Mouse (Mus musculus) lung, embryonic 14.5 days (tissue): ENCODE measurements around the gene Atcay. TPM values are rescaled to one million over a fixed set of nuclear protein-coding genes. Genes with fewer than 3 reads are reported as not detected.

Source experiments
- ATAC-seq: fragments of 200-750 bp; cut with Nextera tagmentation; 2 replicates; pipeline ENCODE4 v1.8.0; 2017; ENCODE audit warnings: mild to moderate bottlenecking, moderate TSS enrichment, moderate library complexity; ENCODE audit not compliant: insufficient read depth
- DNase-seq: peaks from one replicate; pipeline ENCODE4 v3.0.0-alpha.2; 2015
- H3K27ac ChIP-seq: fragments of 300-500 bp; sonication (generic); 2 replicates; pipeline ENCODE4 v1.5.1; 2014; ENCODE audit warnings: low read depth, mild to moderate bottlenecking, moderate library complexity
- H3K27me3 ChIP-seq: fragments of 300-500 bp; sonication (generic); 2 replicates; pipeline ENCODE4 v1.6.1; 2014; ENCODE audit warnings: low read length, control low read depth; ENCODE audit not compliant: insufficient read depth
- H3K36me3 ChIP-seq: fragments of 300-500 bp; sonication (generic); 2 replicates; pipeline ENCODE4 v1.6.1; 2014; ENCODE audit warnings: control low read depth; ENCODE audit not compliant: insufficient read depth
- H3K4me1 ChIP-seq: fragments of 300-500 bp; sonication (generic); 2 replicates; pipeline ENCODE4 v1.6.1; 2014; ENCODE audit warnings: antibody characterized with exemption, control low read depth; ENCODE audit not compliant: insufficient read depth
- H3K4me2 ChIP-seq: fragments of 300-500 bp; sonication (generic); 2 replicates; pipeline ENCODE4 v1.6.1; 2014; ENCODE audit warnings: mild to moderate bottlenecking
- H3K4me3 ChIP-seq: fragments of 300-500 bp; sonication (generic); 2 replicates; pipeline ENCODE4 v1.5.1; 2014; ENCODE audit warnings: low read depth, low read length
- H3K9ac ChIP-seq: fragments of 300-500 bp; sonication (generic); 2 replicates; pipeline ENCODE4 v1.6.1; 2014
- H3K9me3 ChIP-seq: fragments of 300-500 bp; sonication (generic); 2 replicates; pipeline ENCODE4 v1.6.1; 2016; ENCODE audit warnings: low read depth, low read length, control low read depth
- CTCF ChIP-seq: IDR thresholded peaks from 2 replicates; pipeline ENCODE4 v1.5.1; 2016; ENCODE audit warnings: antibody characterized with exemption, low read depth
- WGBS: fragments of 180-500 bp; shearing (Covaris S2); extraction: QIAGEN DNeasy Blood & Tissue Kit; methylation state at CpG from one replicate; pipeline ENCODE4 v1.1.7; 2014; 5-methylcytosine and 5-hydroxymethylcytosine counted together
- polyA plus RNA-seq: library from polyadenylated mRNA; unstranded; fragments of >200 nt; fragmentation: Nextera tagmentation; extraction: Ambion mirVana; gene quantifications from 2 replicates; pipeline ENCODE4 v1.2.1, GENCODE M21; 2014

The Atcay gene
- polyA plus RNA-seq, 1 experiment from 2014 or later, result not detected

DNA sequence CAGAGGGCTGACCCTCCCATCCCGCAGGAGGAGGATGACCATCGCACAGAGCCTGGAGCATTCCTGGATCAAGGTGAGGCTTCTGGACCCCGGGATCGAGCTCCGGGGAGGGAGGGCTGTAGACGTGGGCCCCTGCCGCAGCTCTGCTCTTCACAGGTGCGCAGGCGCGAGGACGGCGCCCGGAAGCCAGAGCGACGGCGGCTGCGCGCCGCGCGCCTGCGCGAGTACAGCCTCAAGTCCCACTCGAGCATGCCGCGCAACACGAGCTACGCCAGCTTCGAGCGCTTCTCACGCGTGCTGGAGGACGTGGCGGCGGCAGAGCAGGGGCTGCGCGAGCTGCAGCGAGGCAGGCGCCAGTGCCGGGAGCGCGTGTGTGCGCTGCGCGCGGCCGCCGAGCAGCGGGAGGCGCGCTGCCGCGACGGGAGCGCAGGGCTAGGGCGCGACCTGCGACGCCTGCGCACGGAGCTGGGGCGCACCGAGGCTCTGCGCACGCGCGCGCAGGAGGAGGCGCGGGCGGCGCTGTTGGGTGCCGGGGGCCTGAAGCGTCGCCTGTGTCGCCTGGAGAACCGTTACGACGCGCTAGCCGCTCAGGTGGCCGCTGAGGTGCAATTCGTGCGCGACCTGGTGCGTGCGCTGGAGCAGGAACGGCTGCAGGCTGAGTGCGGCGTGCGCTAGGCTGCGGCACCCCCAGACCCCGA is 38.2 kb downstream of the Atcay start:
- Histone ChIP-seq H3K27me3 (peaks cover 30% of the 10 kb centered on the region), H3K36me3 (peaks cover 37% of the 10 kb centered on the region), H3K4me2 (peak overlapping the region; percentile 92), H3K9me3 (no peaks in the 10 kb centered on the region), H3K4me1 (0 out of 2 replicates have a peak, but pooled peaks cover 4% of the 10 kb centered on the region), H3K4me3 (peak overlapping the region; percentile 53), H3K9ac (peak overlapping the region; percentile 64), H3K27ac (peak overlapping the region; percentile 90)
- no peak for TF ChIP-seq CTCF
- DNase-seq (peak; percentile 90), ATAC-seq (peak; percentile 79)
- 1% methylated on average over 93 of the region's 93 CpGs for WGBS

DNA sequence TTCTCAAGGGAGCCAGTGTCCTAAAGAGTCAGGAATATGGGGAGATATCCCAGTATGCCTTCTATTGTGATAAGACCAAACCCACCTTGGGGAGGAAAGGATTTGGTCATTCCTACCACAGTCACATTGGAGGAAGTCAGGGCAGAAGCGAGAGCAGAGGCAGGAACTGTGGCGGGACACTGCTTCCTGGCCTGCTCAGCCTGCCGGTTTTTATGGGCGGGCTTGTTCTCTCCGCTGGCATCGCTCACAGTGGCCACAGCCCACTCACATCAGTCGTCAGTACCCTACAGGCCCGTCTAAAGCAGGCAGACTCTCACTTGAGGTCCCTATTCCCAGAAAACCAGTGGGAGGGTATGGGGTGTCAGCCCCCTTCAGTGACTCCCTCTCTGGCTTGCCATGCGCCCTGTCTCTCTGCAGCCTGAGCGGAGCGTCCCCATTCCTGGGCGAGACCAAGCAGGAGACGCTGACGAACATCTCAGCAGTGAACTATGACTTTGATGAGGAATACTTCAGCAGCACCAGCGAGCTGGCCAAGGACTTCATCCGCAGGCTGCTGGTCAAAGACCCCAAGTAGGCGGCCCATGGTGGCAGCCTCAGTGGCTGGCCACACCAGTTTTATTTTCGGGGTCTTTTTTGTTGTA is 39.2 kb downstream of the Atcay start:
- 76% methylated on average over 18 of the region's 18 CpGs for WGBS
- peaks cover 30% of the 10 kb centered on the region for H3K27me3 ChIP-seq
- ATAC-seq (no peak), DNase-seq (peak; percentile 32)
- H3K4me3 ChIP-seq, result peak overlapping the region; percentile 53
- H3K4me2 ChIP-seq, result peak overlapping the region; percentile 92; the same call in 1 of the 2 replicates
- 0 out of 2 replicates have a peak, but pooled peaks cover 4% of the 10 kb centered on the region for H3K4me1 ChIP-seq
- no peak overlapping the region for H3K9ac ChIP-seq
- H3K9me3 ChIP-seq, result no peaks in the 10 kb centered on the region
- no peak for TF ChIP-seq CTCF
- H3K36me3 ChIP-seq, result peaks cover 46% of the 10 kb centered on the region
- H3K27ac ChIP-seq, result peak overlapping the region; percentile 90

DNA sequence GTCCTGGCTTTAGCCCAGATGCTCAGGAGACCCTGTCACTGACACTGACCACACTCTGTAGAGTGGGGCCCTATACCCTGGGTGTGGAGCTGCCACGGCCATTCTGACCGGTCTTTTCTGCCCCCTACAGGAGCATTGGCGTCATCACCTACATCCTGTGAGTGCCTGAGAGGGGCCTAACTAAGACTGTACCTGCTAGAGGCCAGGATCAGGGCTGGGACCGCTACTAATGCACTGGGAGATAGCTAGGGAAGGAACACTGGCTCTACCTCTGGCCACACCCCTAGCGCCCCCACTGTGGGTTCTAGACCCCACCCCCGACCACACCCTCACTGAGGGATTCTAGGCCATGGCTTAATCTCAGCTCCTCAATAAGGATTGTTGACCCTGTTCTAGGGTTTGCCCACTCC is 39.7 kb downstream of the Atcay start:
- TF ChIP-seq CTCF, result peak; percentile 48
- peak; percentile 39 for DNase-seq
- no peak for ATAC-seq
- Histone ChIP-seq H3K4me2 (no peak overlapping the region), H3K27ac (peak overlapping the region; percentile 90; the same call in 1 of the 2 replicates), H3K9ac (no peak overlapping the region), H3K9me3 (no peaks in the 10 kb centered on the region), H3K36me3 (peaks cover 49% of the 10 kb centered on the region), H3K4me1 (0 out of 2 replicates have a peak, but pooled peaks cover 4% of the 10 kb centered on the region), H3K27me3 (peaks cover 28% of the 10 kb centered on the region), H3K4me3 (no peak overlapping the region)
- whole genome bisulfite sequencing, result 54% methylated on average over 6 of the region's 6 CpGs

GRCm38 (mm10) chr10:81190236-81190911 is 40.3 kb downstream of the Atcay start:
- no peak overlapping the region for H3K27ac ChIP-seq
- no peak for ATAC-seq
- no peak overlapping the region for H3K4me3 ChIP-seq
- H3K9me3 ChIP-seq, result no peaks in the 10 kb centered on the region
- H3K36me3 ChIP-seq, result peaks cover 54% of the 10 kb centered on the region
- H3K27me3 ChIP-seq, result peaks cover 23% of the 10 kb centered on the region
- TF ChIP-seq CTCF, result peak; percentile 70
- no peak overlapping the region for H3K4me2 ChIP-seq
- H3K9ac ChIP-seq, result no peak overlapping the region
- 67% methylated on average over 31 of the region's 31 CpGs for WGBS
- peak; percentile 31 for DNase-seq
- H3K4me1 ChIP-seq, result 0 out of 2 replicates have a peak, but pooled peaks cover 4% of the 10 kb centered on the region

GRCm38 (mm10) chr10:81189821-81190220 is 40.8 kb downstream of the Atcay start:
- Histone ChIP-seq H3K36me3 (peaks cover 58% of the 10 kb centered on the region), H3K4me1 (0 out of 2 replicates have a peak, but pooled peaks cover 6% of the 10 kb centered on the region), H3K9me3 (no peaks in the 10 kb centered on the region), H3K27me3 (peaks cover 17% of the 10 kb centered on the region), H3K4me2 (no peak overlapping the region), H3K9ac (no peak overlapping the region), H3K4me3 (no peak overlapping the region), H3K27ac (no peak overlapping the region)
- no peak for DNase-seq
- 74% methylated on average over 26 of the region's 26 CpGs for WGBS
- no peak for ATAC-seq
- TF ChIP-seq CTCF, result no peak

- Histone ChIP-seq H3K9ac (no peak overlapping the region), H3K4me1 (0 out of 2 replicates have a peak, but pooled peaks cover 5% of the 10 kb centered on the region), H3K9me3 (no peaks in the 10 kb centered on the region), H3K4me3 (no peak overlapping the region), H3K4me2 (no peak overlapping the region), H3K36me3 (peaks cover 68% of the 10 kb centered on the region), H3K27me3 (no peaks in the 10 kb centered on the region), H3K27ac (no peak overlapping the region)
- TF ChIP-seq CTCF, result no peak
- 96% methylated on average over 9 of the region's 9 CpGs for WGBS
- ATAC-seq (no peak), DNase-seq (no peak)
Observed at GRCm38 (mm10) chr10:81187161-81187560, 43.5 kb downstream of the Atcay start.
